Mouse (Mus musculus) olfactory bulb, adult 2 months (tissue): Measurements from ENCODE around the gene Pam.

Experiments used
- CTCF ChIP-seq: fragments of 200-500 bp; IDR thresholded peaks from 2 replicates; pipeline ENCODE4 v1.5.1; 2012; ENCODE audit warnings: low read depth, mild to moderate bottlenecking, low read length, moderate library complexity; ENCODE audit not compliant: insufficient read depth
- POLR2A ChIP-seq: fragments of 200-500 bp; IDR thresholded peaks from 2 replicates; pipeline ENCODE4 v1.6.1; 2012; ENCODE audit warnings: mild to moderate bottlenecking, low read depth, low read length, moderate library complexity; ENCODE audit not compliant: insufficient read depth

DNA sequence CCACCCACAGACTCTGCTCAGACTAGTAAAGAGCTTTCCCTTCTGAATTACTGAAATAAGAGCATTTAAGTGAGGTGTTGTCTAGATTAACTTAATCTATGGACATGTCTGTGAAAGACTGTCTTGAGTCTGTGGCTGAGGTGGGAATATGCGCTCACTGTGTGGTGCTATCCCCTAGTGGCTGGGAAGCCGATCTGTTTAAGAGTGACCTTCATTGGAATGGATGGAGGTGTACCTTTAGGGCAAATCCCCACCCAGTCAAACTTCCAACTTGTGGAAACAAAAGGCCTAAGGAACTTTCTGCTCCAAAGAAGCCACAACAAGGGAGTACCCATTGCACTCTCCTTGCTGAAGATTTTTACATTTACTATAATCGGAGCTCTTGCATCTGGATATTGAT, 301.3 kb downstream of the Pam start:
- TF ChIP-seq CTCF (no peak), POLR2A (no peak)
